Mouse (Mus musculus) thymus, postnatal 10 days (tissue): ENCODE data around the gene Cdr2.
"Not testable (repeated sequence)": the region's sequence is repeated elsewhere in the genome, so short reads cannot be mapped to it uniquely, and the experiment has no call there.

Source experiments
- DNase-seq, 2 experiments: peaks; one replicate each; pipeline ENCODE4 v3.0.0; 2021; ENCODE audit warnings: low spot score in 2 of 2

The Cdr2 gene

GRCm38 (mm10) chr7:120911268-120911667, 70.8 kb downstream of the Cdr2 start:
- not testable (repeated sequence) for DNase-seq

- not testable (repeated sequence) for DNase-seq
Measured at GRCm38 (mm10) chr7:120910172-120910571, 71.9 kb downstream of the Cdr2 start.
